Mouse (Mus musculus) monocyte, adult 5-6 weeks (primary cell): ENCODE data around the gene Frmd4a. TPM values are rescaled to one million over a fixed set of nuclear protein-coding genes. Genes with fewer than 3 reads are reported as not detected.

ENCODE experiments used
- ATAC-seq: fragments of 153-309, 156-312 bp; replicated peaks from 2 replicates; pipeline ENCODE4 v1.8.0; 2017; ENCODE audit warnings: mild to moderate bottlenecking; ENCODE audit not compliant: low TSS enrichment, insufficient number of reproducible peaks, severe bottlenecking, poor library complexity, low FRiP score
- total RNA-seq: library from RNA; stranded (forward); fragments of 200-1000, 200-491, 200-594 nt; gene quantifications from 3 replicates; pipeline ENCODE4 v1.2.3, GENCODE M21; 2017

The Frmd4a gene
- total RNA-seq, 1 experiment from 2014 or later = 4.6 TPM

DNA sequence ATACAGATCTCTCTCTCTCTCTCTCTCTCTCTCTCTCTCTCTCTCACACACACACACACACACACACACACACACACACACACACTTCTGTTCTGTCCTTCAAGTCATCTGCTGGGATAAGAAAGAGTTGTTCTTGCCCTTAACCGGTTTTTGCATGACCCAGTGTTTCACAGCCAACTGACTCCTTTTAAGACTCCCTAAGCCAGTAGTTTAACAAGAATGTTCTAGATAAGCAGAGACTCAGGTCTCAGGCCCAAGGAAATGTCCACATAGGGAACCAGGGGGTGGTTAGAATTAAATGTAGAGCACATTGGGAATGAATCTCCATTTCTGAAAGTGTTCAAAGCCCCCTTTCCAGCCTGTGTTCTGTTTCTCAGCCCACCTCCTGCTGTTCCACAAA is 329.4 kb downstream of the Frmd4a start:
- ATAC-seq = no peak

DNA sequence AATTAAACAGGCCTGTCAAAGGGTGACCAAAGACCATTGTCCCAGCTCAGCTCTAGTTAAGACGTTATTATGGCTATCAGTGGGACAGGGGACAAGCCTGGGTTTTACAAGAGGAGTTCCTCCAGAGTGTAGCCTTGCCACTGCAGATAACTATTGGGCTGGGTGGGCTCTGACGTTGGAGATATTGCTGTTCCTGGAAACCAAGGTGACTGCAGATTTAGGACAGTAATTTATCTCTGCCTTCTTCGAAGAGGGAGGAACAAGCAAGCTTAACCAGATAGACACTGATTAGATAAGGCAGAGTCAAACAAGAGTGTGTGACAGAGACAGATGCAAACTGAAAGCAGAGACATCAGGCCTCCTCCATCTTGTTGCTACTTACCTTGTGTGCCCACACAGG is 330.3 kb downstream of the Frmd4a start:
- ATAC-seq = no peak

DNA sequence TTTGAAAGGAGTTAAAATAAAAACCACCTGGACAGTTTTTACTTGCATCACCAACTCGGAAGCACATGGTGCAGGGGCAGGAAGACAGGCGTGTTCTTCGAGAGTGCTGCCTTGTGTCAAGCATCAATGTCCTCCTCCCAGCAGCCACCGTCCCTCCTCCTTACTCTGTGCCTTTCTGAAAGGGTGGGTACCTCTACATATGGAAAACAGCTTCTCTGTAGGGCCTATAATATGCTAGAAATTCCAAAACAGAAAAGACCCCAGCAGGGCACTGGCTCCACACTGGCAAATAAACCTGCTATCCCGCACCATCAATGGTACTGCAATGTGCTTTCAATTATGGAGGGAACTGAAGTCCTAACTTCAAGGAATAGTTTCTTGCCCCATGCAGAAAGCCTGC is 331.0 kb downstream of the Frmd4a start:
- ATAC-seq = no peak

DNA sequence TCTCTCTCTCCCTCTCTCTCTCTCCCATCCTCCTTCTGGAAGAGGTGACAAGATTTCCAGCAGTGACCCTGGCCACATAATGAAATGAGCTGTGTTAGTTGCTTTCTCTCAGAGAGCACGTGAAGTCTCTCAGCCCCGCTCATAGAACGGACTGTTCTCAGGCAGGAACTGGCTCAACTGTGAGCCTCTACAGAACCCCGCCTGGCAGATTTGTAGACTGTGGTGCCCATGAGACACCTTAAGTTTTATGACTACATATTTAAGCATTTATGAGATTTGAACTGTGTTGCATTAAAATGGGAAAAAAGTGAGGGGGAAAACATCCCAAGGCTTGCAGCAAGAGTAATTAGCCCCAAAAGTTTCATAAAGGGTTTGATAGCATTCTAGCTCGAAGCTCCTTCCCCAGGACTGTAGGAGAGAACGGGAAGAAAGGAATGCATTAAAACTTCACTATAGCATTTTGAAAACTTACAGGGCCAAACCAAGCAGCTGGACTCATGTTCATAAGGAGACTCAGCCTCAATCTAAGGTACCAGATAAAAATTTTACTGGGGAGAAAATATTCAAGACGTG is 339.4 kb downstream of the Frmd4a start:
- ATAC-seq = no peak

DNA sequence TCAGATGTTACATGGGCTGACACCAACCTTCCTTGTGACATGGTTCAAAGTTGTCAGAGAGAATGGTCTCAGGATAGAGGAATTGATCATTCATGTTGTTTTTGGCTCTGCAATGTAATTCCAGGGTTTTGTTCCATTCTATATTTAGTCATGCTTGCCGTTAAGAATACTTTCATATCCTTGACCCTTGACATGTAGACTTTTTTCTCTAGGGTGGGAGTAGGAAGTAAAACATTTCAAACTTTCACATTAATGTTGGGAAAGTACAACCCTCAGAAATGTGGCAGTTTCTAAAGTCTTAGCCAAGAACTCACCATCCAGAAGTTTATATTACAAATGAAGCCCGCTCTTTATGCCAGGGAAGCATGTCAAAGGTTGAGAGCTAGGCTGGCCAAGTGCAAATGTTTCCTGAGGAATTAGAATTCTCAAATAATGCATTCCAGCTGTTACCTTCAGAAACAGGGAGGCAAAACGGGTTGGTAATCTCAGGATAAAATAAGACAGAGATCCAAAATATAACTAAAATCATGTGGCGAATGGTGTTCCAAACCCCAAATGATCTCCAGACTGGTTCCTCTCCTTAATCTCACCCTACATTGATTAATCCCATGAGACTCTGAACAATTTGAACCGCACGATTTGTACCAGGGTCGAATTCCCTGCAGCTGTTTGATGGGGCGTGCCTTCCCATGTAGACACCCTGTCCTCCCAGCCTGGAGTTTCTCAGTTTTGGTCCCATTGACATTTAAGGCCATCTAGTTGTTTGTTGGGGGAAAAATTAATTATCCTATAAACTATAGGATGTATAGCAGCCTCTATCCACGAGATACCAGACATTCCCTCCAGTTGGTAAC is 344.7 kb downstream of the Frmd4a start:
- no peak for ATAC-seq

DNA sequence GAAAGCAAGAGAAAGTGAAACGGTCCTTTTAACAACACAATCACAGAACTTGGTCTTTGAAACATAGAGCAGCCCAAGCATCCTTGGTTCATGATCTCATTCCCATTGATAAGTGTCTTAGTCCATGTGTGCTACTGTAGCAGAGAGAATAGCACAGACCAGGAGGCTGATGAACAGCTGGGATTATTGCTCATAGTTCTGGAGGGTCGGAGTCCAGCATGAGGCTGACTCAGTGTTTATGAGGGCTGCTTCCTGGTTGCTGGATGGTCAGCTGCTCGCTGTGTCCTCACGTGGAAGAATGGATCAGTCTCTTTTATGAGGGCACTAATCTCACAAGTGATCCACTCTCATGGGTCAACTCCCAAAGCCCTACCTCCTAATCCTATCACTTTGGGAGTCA is 347.4 kb downstream of the Frmd4a start:
- no peak for ATAC-seq

DNA sequence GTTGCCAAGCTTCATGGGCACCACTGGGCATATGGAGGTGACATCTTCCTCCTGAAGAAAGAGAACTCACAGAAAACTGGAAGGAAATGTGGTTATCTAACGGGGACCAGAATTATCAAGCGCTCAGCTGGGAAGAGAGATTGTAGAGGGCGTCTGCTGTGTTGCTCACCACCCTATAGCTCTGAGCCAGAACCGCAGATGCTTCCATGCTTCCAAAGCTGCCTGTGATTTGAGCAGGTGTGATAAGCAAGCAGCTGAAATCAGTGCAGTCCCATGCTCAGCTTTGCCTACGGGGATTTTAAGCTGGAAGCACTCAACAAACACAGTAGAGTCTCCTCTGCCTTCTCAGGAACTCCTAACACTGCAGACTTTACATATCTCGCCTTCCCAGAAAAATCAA is 351.0 kb downstream of the Frmd4a start:
- ATAC-seq = no peak

DNA sequence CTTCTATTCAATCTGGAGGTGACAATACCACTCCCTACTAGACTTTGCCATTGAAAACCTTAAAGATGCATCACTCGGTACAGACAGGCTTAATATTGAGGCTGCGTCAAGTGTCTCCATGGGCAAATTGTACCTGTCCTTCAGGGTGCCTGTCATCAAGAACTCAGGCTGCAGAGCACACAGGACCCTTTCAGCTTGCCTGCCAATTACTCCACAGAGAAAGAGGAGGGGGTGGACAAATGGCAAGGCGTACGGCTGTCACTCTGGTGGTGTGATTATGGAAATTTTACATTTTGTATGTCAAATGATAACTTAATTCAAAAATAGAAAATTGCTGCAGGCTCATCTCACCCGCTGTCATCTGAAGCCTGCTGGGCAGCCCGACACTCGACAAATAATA is 353.0 kb downstream of the Frmd4a start:
- no peak for ATAC-seq

DNA sequence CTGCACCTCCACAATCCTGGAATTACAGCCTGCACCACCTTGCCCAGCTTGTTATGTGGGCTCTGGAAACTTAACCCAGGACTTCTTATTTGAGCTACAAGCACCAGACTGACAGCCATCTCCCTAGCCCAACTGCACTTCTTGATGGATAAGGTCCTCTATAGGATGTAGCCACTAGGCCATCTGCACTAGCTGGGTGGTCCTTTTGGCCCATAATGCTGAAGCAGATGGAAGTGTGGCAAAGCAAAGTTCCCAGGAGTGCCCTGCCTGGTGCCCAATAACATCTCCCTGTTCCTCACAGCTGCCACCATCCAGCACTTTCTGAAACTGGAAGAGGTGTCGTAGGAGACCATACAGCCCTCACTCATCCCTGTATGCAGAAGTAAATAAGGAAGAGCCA is 353.8 kb downstream of the Frmd4a start:
- ATAC-seq = no peak

DNA sequence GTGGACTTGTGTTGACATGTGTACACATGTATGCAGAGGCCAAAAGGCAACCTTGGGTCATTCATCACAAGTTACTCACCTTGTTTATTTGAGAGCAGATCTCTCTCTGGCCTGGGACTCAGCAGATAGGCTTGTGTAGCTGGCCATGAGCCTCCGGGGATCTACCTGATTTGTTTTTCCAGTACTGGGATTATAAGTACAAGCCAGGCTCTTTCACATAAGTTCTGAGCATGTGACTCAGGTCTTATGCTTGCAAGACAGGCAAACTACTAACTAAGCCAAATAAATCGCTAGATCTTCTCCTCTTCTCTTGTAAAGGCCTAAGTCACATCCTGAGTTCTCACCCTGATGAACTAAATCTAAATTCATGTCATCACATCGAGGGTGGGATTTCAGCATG is 361.3 kb downstream of the Frmd4a start:
- no peak for ATAC-seq

DNA sequence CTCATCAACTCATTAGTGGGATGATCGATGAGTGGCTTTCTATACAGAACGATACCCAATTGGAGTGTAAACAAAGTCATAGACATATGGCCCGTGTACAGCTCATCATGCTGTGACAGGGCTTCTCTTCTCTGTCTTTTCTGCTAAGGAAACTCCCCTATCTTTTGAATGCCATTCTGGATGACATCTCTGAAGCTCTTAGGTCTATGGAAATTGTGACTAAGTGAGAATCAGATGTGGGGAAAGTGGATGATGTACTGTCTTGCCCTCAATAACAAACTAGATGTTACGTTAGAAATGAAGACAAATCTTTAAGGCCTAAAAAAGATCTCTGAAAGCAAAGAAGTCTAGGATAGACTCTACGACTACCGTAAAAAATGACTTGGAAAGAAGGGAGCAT is 362.9 kb downstream of the Frmd4a start:
- no peak for ATAC-seq

DNA sequence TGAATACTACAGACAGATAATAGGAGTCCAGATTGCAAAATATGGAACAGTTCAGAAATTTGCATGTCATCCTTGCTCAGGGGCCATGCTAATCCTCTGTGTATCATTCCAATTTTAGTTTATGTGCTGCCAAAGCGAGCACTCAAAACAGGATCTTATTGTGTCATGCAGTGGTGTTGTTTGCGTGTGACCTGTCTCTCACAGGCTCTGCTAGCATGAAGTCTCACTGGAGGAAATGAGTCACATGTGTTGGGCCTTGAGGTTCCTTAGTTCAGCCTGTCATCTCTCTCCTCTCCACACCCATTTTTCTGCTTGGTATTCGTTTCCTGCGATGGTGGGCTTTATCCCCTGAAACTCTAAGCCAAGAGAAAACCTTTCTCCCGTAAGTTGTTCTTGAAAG is 363.4 kb downstream of the Frmd4a start:
- no peak for ATAC-seq

DNA sequence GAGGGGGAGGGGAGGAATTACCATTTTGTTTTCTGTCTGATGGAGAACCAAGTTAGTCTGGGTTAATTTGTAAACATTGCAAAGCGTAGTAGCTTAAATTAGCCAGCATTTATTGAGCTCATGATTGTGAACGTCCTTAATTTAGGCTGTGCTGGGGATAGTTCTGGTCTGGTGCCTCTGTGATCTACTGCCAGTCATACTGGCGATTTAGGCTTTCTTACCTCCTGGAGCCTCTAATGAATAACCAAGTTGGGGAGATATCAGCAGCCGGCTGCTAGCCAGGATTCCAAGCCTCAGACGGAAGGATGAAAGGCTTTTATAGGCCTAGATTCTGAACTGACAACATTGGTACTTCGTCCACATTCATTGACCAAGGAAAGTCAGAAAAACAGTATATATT is 369.0 kb downstream of the Frmd4a start:
- ATAC-seq = no peak

DNA sequence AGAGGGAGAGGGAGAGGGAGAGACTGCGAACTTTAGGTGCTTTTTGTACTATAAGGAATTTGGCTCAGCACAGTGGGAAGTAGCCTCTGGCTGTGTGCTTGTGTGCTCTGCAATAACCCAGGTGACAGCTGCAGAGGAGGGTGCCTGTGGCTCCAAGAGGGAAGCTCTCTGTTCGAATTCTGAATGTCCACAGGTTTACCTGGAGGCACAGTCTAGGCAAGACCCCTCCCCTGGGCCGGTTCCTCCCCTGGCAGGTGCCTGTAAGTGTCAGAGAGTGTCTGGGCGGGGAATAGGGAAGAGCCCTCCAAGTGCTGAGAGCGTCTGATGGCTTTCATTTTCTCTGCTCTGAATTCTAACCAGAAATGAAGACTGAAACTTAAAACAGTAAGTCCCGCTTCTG is 371.8 kb downstream of the Frmd4a start:
- ATAC-seq = no peak

DNA sequence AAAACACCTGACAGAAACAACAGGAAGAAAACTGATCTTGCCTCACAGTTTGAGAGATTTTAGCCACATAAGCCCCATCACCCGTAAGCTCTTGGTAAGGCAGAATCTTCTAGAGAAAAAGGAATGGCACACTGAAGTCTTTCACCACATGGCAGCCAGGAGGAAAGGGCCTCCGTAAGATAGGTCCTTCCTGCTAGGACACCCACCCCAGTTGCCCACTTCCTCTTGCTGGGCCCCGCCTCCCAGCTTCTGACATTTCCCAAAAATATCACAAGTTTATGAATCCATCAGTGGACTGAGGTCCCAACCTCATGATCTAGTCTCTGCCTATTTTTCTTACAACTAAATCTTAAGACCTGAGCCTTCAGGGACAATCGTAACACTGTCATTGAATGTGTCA is 373.6 kb downstream of the Frmd4a start:
- ATAC-seq = no peak

DNA sequence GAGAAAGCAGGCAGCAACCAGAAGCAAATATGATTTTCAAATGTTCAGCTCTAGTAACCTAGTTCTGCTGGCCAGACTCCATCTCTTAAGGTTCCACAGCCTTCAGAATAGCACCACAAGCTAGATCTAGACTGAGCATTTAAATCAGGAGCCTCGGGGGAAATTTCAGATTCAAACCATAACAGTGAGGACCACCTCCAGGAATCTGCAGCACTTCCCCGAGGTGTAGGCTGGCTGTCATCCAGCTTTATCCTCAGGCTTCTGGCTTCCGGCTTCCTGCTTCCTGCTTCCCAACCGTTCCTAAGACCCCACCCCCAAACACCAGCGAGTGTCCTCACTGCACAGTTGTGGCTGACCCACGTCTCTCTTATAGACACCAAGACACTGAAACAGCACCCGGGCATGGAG is 374.2 kb downstream of the Frmd4a start:
- no peak for ATAC-seq

DNA sequence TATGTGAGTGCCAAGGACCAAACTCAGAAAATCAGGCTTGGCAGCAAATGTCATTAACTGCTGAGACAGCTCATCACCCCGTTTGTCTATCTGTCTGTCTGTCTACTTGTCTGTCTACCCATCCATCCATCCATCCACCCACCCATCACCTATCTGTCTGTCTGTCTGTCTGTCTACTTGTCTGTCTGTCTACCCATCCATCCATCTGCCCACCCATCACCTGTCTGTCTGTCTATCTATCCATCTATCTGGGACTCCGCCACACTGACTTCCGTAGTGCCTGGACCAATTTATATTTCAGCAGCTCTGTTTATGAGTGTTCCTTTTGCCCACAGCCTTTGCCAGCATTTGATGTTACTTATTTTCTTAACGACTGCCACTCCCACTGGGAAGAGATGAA is 375.5 kb downstream of the Frmd4a start:
- no peak for ATAC-seq

DNA sequence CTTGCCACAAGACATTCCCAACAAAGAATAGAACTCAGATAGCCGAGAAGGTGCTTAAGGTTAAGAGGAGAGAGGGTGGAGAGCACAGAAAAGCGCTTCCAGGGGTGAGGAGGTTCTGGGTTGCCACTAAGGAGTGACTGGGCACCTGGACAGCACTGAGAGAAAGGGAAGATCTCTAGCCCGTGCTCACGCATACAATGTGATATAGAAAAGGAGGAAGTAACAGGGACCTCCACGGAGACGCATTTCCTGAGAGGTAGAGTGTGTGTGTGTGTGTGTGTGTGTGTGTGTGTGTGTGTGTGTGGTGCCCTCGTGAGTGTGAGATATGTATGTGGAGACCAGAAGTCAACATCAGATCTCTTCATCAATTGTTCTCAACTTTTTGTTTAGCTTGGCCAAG is 377.1 kb downstream of the Frmd4a start:
- ATAC-seq = no peak

DNA sequence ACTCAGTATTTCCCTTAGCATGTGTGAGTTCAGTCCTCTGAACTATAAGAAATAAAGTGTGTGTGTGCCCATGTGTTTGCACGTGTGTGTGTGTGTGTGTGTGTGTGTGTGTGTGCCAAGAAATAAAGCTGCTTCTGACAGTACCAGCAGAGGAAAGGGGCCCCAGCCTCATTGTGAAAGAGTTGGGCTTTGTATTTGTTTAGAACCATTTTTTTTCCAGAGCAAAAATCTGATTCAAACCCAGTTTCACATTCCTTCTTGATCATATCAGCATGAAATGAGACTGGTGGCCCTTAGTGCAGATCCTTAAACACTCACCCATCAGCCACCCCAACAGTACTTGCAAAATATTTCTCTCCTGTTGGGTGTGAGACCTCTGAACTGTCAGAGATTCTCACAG is 382.2 kb downstream of the Frmd4a start:
- no peak for ATAC-seq

DNA sequence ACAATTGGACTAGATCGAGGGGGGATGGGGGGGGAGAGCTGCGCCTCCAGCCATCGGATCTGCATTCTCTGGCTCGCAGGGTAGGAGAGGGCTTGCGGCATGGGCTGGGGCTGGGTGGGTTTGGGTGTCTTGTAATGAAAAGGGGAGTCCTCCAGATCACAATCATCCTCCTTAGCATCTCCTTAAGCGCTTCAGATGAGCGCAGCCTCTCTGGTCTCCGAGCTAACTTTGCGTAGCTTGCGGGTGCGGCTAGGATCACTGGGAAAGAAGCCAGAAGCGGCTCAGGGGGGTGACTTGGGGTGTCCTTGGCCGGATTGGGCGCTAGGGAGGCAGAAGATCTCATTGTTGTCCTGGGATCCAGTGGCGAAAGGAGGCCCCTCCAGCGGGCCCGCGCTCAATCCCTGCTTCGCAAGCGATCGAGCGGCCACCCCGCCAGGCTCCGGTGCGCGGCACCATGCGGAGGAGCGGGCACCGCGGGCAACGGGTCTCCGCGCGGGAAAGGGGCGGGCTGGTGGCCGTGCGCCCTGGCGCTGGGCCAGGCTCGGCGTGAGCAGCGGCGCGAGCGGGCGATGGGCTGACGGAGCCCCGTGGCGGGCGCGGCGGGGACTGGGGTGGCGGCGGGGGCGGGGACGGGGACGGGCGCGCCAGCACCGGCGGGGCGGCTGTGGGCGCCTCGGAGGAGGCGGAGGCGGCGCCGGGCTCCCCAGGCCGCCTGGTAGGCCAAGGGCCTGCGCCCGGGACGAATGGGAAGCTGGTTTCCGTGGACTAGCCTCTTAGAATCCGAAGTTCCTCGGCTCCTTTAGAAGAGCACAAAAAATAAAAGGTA is 383.5 kb downstream of the Frmd4a start:
- ATAC-seq = no peak
